Mouse (Mus musculus) myocyte (in vitro differentiated cells): Measurements from ENCODE around the gene Mov10l1.

Experiments used
- E2F4 ChIP-seq: IDR thresholded peaks from one replicate; pipeline ENCODE4 v1.6.1; 2011; ENCODE audit warnings: mild to moderate bottlenecking, control low read depth, moderate library complexity; ENCODE audit not compliant: insufficient read depth
- MYOD1 ChIP-seq, 3 experiments: IDR thresholded peaks; one replicate each; pipeline ENCODE4 v1.6.1; 2011; ENCODE audit warnings: control low read depth in 2 of 3, low read depth in 2 of 3, mild to moderate bottlenecking in 2 of 3, moderate library complexity in 1 of 3; ENCODE audit not compliant: insufficient read length in 2 of 3, control insufficient read depth in 1 of 3
- MYOG ChIP-seq, 3 experiments: IDR thresholded peaks; one replicate each; pipeline ENCODE4 v1.6.1; 2011; ENCODE audit warnings: control low read depth in 2 of 3, low read depth in 2 of 3, mild to moderate bottlenecking in 2 of 3; ENCODE audit not compliant: insufficient read length in 2 of 3, control insufficient read depth in 1 of 3, insufficient read depth in 1 of 3
- POLR2A ChIP-seq: IDR thresholded peaks from one replicate; pipeline ENCODE4 v1.6.1; 2011; ENCODE audit warnings: low read depth, mild to moderate bottlenecking, control low read depth, moderate library complexity; ENCODE audit not compliant: insufficient read length
- SRF ChIP-seq: IDR thresholded peaks from one replicate; pipeline ENCODE4 v1.6.1; 2011; ENCODE audit warnings: low read depth; ENCODE audit not compliant: control insufficient read depth, insufficient read length

- TF ChIP-seq E2F4 (no peak), POLR2A (no peak), MYOG (IDR thresholded peaks at IDR 0.05; ENCODE audit: control insufficient read depth in 1 of 3, insufficient read depth in 1 of 3, insufficient read length in 2 of 3, low read depth in 2 of 3) (no peak), MYOD1 (IDR thresholded peaks at IDR 0.05; ENCODE audit: control insufficient read depth in 1 of 3, insufficient read length in 2 of 3, low read depth in 2 of 3) (no peak), SRF (no peak)
Observed at GRCm38 (mm10) chr15:88999124-88999523, 16.4 kb downstream of the Mov10l1 start.
